Mouse (Mus musculus) c-Kit-negative CD71-positive TER-119-positive erythroid progenitor cells, embryonic 14.5 days (primary cell): ENCODE data around the gene Il7r.
"Not testable (repeated sequence)": the region's sequence is repeated elsewhere in the genome, so short reads cannot be mapped to it uniquely, and the experiment has no call there.

Source experiments
- DNase-seq: peaks from one replicate; pipeline ENCODE4 v3.0.0-alpha.2; 2013; ENCODE audit warnings: low read depth, low spot score

Il7r gene

DNA sequence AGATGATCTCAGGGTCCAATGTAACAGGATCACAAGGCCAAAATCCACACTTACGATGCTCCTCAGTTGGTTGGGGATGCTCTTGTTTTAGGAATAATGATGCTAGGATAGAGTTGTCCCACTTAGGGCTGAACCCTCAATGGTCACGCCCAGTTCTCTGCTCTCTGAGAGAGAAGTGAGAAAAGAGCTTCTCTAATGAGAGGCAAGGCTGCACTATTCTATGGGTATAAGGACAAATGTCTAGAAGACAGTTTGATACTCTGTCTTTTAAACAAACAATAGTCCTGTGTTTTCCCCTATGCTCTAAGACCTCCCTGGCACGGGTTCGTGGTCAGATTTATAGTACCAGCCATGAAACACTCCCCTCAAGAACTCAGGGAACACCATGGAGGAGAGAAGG lies at the start of gene Il7r:
TSS of gene Il7r (minus strand) at position 101 of the 400 bp plus-strand sequence.
- no peak for DNase-seq

DNA sequence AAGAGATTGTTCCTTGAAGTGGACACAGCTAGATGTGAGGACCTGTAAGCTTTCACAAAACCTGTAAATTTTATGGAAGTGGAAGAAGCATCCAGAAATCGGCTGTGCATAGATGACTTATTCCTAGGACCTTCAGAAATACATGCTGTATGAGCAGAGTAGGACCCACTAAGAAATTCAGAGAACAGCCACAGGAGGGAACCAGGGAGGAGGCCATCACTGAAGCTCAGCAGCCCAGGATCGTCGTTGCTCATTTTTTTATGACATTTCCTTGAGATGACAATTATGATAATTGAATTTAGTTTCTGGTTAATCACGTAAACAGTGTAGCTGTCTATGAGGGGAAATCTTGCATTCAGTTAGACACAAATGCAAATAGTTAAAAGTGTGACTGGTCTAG lies 47.3 kb upstream of the Il7r start:
- DNase-seq: no peak

DNA sequence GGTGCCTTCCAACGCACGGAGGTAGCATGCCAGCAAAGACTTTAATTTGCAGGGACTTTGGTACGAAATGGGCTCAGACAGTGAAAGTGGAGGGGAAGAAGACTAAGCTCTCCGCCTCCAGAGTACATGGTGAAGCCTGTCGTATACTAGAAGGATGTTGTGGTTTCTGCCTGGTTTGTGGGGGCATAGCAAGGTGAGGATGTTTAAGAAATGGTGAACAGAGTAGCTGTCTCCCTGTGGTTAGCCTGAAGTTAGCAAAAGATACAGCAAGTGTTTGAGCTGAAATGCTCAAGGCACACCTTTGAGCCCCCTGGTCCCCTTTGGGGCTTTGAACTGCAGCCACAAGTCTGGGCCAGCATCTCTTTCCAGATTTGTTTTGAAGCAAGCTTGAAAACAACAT lies 44.8 kb upstream of the Il7r start:
- DNase-seq: no peak

DNA sequence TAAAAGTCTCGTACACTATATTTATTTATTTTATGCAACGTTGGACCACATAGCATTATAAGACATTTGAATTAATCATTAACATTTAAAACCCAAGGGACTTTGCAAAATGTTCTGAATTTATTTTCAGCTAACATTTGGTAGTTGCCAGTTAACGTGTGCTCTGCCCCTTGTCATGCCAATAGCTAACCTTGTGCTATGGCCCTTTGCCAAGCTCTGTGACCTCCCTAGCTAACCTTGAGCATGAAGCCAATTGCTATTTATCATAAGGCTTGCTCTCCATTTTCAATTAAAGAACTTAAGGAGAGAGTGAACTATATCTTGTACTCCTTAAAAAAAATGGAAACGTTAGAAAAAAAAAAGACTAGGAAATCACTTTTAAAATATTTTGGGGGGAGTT lies 43.4 kb upstream of the Il7r start:
- DNase-seq: no peak

DNA sequence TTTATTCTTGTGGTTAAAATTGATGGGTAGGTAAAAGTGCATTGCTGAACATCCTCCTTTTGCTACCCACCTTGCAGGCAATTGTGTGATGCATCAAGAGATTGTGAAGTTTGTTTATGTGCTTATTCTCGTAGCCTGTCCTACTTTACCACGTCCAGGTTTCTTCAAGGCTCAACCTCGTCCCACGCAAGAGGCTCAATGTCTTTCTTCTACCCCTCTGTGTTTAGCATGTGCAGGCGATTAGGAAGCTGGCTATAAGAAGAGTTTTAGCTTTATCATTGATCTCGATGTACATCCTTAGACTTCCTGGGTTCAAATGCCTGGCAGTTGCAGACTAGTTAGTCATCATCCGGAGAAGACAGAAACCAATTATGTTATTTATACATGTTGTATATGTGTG lies 42.7 kb upstream of the Il7r start:
- no peak for DNase-seq

DNA sequence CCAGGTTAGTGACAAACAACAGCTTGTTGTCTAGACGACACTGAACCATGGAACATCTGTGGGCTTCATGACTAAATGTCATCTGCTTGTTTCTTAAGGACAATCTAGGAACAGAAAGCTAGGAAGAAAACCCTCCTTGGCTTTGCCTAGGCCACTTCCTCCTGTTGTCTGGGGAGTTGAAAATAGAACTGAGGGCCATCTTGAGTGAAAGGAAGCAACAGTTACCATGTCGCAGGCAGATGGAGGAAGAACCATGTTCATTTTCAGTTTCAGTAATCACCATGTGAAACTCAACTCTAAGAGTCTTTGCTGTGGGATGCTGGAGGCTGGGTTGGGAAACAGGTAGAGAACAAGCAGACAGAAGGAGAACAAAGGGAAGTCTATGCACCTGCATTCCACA lies 41.9 kb upstream of the Il7r start:
- DNase-seq: no peak

DNA sequence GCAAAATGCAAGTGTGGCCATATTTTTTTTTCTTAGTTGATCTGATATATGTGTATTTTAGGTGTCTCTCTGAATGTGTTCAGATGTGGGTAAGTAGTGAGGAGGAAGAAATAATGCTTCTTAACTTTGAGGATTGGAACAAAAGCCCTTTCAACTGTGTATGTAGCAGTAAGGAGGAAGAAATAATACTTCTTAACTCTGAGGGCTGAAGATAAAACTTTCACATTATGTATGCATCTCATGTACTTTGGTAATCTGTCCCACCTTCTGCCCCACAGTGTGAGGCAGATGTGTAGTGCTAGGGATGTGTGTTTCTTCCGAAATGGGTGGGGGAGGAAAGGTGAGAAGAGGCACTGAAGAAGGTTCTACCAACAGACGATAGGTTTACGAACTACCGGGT lies 37.3 kb upstream of the Il7r start:
- DNase-seq: no peak

DNA sequence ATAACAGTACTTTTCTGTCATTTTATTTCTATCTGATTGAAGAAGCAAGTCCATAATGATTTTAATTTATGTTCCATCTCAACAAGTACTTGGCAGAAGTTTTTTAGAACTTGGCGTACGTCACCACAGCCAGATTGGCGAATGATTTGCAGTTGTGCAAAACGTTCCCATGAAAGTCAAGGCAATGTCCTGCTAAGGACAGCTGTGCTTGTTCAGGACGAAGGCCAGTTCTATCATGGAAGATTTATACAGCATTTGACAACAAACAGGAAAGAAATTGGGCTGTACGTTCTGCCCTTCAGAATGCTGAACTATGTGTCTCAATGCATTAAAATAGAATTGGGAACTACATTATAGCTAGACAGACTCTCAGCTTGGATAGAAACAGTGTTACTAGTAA lies 35.4 kb upstream of the Il7r start:
- DNase-seq: no peak

DNA sequence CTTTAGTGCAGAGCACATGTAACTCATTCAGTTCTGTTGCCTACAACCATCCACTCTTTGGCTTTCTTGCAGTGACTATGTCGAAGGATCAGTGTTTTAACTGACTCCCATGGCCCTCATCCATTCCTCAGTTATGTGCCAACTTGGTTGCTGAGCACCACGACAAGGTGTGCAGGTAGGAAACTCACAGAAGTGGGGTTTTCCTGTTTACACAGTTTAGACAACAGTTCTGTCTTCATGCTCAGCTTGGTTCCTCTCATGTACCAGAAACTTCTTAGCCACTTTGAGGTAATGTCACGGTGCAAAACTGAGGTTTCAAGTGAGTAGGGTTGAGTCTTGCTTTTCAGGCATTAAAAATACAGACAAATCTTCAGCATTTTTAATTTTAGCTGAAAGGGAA lies 34.2 kb upstream of the Il7r start:
- DNase-seq: no peak

DNA sequence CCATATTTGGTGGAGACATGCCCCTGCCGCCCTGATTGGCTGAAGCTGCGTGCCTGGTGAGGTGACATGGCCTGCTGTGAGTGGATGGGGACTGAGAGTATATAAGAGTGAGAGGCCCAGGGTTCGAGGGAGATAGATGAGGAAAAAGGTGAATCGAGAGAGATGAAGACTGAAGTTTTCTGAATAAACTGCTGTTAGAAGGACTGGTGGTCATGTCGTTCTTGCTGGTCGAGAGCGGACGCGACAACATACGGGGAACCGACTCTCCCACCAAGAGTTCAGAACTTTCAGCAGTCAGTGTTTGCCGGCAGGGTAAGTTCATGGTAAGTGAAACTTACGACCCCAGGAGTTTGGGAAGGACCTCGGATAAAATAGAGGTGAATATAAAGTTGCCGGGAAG lies 27.3 kb upstream of the Il7r start:
- not testable (repeated sequence) for DNase-seq

DNA sequence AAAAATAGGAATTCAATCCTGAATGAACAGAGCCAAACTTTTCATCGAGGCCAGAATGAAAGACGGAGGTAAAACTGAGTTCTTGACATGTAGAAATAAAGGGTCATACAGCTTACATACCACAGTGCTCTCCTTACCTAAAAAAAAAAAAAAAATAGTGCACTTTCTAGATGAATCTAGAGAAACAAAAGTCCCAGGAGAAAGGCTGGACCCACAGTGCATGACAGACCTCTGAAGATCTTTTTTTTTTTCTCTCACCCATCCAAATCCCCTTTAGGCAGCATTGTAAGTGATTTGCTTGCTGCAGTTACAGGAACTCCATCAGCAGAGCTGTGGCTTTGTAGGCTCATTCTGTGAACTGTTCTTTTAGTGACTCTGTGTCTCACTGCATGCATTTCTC lies 19.0 kb upstream of the Il7r start:
- no peak for DNase-seq

DNA sequence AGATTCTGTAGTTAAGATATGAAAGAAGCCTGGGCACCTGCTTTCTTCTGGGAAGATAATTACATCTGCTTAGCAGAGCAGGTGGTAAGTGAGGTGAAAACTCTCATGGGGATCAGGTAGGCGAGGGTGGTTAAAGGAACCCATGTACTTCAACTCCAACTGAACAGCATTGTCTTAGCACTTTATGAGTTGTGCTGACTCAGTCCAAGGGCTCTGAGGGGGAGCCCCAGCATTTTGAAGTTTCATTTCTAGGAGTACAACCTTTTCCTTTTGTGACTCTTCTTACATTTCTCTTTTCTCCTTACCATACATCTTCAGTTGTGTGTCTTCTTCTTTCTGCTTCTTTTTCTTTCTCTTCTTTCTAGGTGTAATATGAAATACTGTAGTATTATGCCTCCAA lies 5.2 kb upstream of the Il7r start:
- no peak for DNase-seq

DNA sequence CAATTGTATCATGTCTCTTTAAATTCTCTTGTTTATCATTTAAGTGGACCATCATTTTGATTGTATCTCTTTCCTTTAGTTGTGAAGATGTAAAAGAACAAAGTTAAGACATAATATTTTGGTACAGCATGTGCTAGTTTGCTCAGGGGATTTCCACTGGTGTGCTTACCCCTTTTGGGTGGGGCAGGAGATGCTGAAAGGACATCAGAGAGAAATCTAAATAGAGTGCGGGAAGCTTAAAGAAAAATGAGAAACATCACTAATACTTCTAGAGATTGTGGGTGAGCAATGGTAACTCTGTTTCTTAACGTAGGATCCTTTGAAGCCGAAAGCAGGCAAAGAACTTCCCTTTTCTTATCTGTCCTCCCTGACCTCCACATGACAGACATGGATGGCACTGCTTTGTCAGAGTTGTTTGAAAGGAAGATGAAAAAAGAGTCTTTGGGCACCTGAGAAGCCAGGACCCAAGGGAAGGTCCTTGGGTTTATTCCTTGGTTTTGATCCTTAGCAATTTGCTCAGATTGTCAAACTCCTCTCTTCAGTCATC lies 3.5 kb upstream of the Il7r start:
- DNase-seq: no peak

DNA sequence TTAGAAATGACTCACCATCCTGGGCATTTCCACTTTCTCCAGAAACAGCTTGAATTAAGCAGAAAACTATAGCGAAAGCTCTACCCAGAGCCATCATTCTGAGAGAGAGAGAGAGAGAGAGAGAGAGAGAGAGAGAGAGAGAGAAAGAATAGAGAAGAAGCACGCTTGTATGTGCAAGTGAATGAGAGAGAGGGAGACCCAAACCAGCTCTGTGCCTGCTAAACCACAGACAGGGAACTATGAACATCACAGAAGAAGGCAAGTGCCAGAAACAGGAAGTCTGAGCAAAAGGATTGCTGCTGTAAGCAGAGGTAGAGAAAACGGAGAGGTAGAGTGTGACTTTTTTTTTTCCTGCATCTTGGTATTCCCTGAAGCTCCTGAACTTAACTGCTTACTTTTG lies 330 bp downstream of the Il7r start:
- no peak for DNase-seq

DNA sequence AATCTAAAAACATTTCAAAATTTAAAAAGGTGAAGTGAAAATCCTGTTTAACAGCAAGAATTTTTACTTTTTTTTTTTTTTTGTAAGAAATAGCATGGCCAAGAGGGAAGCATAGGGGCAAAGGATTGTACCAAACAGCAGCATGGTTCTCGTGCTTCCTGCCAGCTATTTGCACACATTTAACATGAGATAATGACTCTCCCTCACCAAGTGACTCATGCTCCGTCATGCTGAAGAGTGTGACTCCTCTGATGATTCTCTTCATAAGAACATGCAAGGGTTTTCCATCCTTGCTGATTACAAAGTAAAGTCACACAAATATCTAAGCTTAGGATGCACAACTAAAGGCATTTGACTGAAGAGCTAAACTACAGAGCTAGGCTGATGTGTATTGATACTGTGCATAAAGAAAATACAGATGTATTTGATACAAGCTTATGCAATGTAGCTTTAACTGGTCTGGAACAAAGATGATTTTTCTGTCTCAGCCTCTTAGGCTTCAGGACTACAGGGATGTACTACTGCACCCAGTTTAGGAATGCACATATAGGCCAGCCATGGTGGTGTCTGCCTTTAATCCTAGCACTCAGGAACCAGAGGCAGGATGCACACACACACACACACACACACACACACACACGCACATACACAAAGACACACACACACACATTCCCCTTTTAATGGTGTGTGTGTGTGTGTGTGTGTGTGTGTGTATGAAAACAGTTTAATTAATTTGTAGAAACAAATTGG lies 1.6 kb downstream of the Il7r start:
- DNase-seq: no peak

DNA sequence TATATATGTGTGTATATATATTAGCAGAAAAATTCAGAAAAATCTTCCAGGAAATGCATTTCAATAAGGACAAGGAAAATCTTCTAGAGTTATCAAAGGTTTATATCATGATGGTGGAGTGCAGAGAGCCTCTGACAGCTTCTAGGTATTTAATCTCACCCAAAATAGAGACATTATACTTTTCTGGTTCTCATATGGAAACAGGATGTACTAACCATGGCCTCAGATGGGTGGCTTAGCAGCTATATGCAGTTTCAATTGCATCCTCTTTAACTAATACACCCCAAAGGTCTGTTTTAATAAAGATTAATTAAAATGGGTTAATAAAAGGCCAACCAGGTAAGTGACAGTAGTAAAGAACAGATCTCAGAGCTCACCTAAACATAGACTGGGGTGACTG lies 3.6 kb downstream of the Il7r start:
- no peak for DNase-seq

DNA sequence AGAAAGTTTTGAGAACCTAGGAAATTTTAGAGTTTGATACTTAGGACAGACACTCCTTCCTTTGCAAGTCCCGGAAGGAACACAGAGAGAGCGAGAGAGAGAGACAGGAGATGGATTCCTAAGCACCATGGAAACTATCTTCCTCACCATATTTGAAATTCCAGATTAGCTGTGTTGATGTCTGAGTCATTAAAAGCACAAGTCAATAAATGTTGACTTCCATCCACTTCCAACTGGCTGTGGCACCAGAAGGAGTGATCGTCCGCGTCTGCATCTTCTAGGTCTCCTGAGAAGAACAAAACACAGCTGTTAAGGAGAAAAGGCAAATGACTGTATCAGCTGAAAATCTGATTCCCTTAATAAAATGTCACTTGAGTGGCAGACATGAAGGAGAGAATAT lies 5.1 kb downstream of the Il7r start:
- no peak for DNase-seq

DNA sequence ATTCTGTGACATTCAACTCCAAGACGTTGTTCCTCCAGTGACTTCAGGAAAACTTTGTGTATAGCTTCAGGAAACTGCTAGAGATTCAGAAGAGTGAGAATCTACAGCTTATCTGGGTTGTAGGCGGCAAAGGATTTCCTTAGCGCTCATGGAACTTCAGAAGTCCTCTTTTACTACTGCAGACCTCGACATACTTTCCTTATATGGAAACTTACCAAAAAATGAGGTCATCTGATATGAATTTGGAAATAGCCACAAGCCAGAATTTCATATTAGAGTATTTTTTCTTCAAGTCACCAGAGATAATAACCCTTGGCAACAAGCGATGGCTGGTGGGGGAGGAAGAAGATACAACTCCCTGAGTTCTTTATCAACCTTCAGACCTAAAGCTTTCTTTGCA lies 6.0 kb downstream of the Il7r start:
- DNase-seq: no peak

DNA sequence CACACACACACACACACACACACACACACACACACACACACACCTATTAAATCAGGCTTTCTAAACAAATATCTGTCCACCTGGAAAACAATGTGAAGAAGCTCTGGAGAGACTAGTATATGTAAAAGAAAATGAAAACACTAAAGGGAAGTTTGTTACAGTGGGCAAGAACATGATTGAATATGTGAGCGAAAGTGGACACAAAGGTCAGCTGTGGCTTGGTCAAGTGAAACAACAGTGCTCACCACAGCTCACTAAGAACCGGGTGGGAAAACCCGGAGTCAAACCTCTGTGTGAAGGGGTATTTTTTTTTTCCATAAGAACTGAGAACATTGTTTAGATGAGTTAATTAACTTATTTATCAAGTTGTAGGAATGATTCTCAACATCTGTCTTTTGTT lies 6.9 kb downstream of the Il7r start:
- DNase-seq: no peak

DNA sequence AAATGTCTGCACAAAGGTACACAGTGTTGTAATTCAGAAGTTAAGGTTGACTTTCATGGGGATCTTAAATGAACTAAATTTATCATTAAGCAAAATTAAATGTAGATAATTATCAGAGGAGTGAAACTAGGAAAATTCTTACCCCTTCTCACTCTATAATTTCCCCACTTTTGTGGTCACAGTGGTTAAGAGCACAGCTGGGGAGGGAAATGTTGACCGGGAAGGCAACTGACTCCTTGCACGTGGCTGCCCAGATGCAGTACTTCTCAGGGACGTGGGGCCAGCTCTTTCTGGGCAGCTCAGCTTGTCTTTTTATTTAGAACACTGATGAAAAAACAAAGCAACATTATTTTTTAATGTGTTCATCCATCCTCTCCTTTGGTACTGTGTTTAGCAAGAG lies 37.9 kb downstream of the Il7r start:
- no peak for DNase-seq

DNA sequence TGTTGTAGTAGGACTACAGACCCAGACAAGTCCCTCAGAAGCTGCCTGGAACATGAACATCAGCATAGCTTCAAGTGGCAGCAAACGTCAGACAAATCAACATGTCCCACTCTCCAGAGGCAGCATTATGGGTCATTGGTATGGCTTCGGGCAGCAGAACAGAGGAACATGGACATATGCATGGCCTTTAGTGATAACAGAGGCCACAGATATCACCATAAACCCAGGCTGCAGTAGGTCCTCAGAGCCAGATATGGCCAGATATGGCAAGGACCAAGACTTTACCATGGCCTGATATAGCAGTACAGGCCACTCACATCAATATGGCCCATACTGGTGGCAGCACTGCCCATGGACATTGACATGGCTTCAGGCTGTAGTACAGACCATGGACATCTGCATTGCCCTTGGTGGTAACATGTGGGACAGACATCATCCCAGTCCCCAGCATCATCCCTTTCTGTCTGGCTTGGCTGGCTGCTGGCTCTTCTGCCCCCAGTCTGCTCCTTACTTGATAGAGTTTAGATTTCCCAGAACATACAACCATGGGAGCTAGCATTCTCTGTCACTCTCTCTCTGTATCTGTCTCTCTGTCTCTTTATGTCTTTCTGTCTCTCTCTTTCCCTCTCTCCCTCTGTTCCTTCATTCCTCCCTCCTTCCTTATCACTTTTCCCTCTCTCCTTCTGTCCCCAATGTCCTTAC lies 40.4 kb downstream of the Il7r start:
- no peak for DNase-seq

DNA sequence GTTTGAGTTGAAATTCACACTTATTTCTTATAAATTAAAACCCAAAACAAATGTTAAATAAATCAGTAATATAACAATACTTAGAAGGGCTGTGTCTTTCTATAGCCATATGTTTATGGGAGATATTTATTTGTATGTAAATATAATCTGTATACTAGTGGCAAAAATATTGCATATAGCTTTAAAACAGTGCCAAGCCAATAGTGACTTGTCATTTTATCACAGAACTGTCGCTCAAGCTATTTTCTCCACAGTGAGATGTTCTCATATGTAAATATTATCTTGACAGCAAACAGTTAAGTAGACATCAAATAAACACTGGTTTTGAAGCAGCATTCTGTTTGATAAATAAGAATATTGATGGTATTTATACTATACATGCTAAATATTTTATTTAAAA lies 56.8 kb downstream of the Il7r start:
- no peak for DNase-seq

DNA sequence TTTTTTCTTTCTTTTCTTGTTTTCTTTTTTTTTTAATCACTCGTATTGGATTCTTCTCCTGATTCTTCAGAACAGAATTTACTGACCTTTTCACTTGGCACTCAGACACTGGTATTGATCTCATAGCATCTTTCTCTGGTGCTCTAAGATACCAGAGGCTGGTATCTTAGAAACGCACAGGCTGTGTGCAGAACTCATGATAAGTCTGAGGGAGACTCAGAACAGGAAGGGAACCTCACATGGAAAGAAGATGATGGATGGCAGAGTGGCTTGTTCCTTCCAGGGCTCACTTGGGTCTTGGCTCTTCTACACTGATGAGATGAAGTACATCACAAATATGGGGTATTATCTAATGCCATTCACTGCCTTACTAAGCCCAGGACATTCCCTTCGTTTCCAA lies 57.4 kb downstream of the Il7r start:
- peak; percentile 79 for DNase-seq
